Mouse (Mus musculus): ENCODE measurements around the gene Nudt19.
"Not testable (repeated sequence)": the region's sequence is repeated elsewhere in the genome, so short reads cannot be mapped to it uniquely, and the experiment has no call there.

Nudt19 gene

DNA sequence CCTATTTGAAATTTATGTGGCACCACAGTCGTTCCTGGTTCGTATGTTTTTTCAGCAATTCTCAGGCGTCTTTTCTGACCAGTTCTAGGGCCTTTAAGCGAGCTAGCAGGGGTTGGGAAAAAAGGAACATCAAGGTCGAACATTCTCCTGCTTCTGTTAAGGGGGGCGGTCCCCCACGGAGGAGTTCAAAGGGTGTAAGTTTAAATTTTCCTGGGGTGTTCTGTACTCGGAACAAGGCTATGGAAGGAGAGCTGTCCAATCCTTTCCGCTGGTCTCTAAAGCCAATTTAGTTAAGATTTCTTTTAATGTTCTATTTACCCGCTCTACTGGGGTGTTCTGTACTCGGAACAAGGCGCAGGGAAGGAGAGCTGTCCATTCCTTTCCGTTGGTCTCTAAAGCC, 9.9 kb upstream of the Nudt19 start:
- DNase-seq (ENCODE audit: low read depth in 1 of 2, low spot score in 2 of 2): not testable (repeated sequence)

DNA sequence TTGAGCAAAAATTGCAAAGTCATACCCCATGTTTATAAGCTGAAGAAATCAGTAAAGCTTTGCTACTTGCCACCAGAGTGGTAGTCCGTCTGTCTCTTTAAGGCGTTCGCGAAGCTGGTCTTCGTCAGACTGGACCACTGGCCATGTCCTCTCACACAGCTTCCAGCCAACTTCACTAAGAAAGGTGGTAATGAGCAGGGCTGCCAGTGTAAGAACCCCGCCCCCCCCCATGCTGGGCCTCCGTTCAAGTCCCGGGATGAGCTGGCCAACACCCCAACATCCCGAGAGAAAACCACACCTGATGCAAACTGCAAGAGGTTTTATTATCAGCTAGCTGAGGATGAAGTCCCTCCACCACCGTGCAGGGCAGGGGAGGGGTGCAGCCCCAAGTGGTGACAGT, 8.8 kb upstream of the Nudt19 start:
- not testable (repeated sequence) for DNase-seq (ENCODE audit: low read depth in 1 of 2, low spot score in 2 of 2)

DNA sequence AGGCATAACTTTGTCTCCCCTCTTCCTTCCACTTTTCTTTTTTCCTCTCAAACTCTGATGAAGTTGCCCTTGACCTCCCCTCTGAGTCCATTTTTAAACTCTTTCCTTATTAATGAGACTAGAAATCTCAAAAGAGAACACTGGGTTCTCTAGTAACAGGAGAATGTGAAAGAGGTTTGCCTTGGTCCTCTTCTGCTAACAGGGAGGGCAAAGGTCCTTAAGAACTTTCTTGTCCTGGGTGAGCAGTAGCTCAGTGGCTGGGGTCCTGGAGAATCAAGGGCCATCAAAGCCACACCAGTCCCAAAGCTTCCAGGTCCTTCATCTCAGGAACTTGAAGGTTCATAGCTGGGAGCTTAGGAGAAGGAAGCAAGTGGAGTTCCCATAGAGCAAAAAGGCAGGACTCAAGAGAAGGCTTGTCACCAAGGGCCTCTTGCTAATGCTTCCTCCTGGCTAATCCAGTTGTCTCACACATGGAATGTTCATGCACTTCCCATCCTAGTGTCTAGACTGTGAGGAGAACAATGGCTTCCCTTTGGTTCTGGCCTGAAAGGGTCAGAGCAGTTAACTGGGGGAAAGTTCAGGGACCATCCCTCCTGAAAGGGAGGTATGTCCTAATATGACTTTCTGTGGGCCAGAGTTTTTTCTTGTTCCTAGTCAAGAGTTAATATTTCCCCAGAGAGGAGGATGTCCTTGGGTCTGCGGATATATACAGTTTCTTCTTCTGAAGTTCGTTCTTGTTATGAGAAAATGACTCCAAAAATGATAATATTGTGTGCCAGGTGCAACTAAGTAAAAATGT, 8.2 kb upstream of the Nudt19 start:
- no peak for DNase-seq (ENCODE audit: low read depth in 1 of 2, low spot score in 2 of 2)

DNA sequence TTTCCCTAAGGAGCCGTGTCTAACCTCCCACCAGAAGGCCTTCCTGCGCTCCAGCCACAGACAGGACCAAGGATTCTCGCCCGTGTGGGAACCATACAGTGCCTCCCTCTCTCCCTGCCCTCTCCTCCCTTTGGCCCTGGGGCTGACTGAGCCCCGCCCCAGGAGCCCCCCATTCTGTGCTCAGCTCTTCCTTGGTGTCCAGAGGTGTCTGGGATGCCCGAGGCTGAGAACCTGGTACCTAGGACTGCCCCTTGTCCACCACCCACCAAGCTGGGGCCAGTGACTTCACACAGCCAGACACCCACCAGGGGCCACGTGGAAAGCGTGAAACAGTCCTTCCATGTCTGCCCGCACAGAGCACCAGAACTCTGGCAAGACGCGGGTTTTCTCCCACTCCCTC, 7.0 kb upstream of the Nudt19 start:
- DNase-seq (ENCODE audit: low read depth in 1 of 2, low spot score in 2 of 2): no peak

DNA sequence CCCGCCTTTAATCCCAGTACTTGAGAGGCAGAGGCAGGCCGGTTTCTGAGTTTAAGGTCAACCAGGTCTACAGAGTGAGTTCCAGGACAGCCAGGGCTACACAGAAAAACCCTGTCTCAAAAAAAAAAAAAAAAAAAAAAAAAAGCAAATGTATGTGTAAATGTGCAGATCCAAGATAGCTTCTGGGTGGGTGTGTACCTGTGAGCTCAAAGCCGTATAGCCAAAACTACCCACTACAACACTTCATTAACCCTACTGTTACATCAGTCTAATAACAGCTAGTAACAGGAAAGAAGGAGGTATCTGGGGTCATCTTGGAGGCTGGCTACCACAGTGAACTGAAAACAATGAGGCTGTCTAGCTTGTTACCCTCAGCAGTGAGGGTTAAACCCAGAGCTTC, 3.7 kb upstream of the Nudt19 start:
- no peak for DNase-seq (ENCODE audit: low read depth in 1 of 2, low spot score in 2 of 2)

DNA sequence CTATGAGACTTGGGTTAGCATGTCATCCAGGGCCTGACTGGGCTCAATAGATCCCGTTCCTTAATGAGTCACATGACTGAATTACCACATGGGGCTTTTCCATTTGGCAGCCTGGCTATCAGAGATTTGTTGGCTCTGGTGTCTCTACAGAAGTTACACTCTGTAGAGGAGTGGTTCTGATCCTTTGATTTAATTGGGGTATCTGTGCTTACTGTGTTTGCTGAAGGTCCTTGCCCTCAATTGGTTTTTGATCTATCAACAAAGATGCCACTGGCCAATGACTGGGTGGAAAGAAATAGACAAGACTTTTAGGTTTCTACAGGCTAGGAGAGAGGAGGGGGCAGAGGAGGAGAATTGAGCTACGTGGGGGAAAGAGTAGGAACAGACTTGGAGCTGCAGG, 2.6 kb upstream of the Nudt19 start:
- no peak for DNase-seq (ENCODE audit: low read depth in 1 of 2, low spot score in 2 of 2)

DNA sequence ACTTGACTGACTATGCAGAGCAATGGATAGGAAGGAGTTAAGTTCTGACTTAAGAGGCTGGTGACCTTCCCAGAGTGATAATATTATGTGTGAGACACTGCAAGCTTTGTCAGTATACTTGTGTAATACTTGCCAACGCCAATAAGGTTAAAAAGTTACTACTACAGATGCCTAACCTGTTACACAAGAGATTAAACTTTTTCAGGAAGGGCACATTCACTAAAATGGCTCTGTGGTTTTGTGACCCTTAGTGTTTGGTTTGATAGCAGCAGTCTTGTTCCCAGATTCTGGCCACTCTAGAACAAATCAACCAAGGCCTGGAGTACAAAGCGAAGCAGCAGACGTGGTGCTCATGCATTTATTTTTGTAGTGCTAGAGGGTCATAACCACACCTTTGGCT, 1.5 kb upstream of the Nudt19 start:
- DNase-seq (ENCODE audit: low read depth in 1 of 2, low spot score in 2 of 2): no peak

DNA sequence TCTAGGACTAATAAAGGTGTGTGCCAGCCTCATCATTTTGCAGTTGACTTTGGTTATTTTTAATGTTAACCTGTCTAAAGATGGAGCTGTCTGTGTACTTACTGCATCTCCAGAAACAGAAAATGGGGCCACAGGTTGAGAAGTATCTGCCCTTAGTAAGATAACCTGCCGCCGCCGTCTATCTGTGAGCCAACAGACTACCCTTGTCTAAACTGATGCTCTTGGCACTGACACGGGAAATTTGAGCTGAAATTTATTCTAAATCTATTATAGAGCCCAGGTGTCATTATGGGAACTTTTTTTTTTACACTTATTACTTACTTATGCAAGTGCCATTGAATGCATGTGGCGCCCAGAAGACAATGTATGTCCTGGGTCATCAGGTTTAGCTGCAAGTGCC, 801 bp upstream of the Nudt19 start:
- DNase-seq (ENCODE audit: low read depth in 1 of 2, low spot score in 2 of 2): no peak

DNA sequence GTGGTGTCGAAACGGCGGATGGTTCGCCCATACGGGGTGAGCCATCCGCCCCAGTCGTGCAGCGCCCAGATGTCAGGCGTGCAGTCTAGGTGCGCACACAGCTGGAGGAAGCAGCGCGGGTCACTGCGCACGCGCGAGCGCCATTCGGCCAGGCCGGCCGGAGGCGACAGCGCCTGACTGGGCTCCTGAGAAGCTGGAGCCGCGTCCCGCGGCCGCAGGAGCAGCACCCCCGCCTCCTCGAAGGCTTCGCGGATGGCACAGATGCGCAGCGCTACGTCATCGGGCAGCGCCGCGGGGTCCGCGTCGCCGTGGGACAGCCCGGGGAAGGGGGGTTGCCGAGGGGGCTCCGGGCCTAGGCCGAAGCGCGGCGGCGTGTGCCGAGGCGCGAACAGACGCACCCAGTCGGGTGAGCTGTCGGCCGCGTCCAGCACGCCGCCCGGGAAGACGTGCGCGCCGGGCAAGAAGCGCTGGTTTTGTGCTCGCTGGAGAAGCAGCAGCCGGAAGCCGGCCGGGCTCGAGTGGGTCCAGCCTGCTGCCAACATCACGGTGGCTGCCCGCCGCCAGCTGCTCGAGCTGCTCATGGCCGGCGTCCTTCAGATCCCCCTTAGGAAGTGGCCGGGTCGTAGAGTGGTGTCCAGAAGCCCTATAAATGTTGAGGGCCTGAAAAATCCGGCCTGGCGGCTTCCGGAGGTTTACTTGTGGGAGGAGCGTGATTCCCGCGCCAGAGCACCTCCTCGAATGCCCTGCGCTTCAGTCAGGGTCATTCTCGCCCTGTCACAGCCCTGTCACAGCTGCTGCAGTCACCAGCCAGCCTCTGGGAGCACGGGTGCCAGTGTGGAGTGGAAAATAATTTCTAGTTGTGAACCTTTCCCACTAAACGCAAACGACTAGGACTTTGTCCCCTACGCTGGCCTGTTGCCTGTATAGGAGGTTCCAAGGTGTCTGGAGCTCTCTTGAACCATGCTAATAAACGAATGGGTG, 590 bp downstream of the Nudt19 start:
- peak; percentile 59 to 76 for DNase-seq (ENCODE audit: low read depth in 1 of 2, low spot score in 2 of 2)

DNA sequence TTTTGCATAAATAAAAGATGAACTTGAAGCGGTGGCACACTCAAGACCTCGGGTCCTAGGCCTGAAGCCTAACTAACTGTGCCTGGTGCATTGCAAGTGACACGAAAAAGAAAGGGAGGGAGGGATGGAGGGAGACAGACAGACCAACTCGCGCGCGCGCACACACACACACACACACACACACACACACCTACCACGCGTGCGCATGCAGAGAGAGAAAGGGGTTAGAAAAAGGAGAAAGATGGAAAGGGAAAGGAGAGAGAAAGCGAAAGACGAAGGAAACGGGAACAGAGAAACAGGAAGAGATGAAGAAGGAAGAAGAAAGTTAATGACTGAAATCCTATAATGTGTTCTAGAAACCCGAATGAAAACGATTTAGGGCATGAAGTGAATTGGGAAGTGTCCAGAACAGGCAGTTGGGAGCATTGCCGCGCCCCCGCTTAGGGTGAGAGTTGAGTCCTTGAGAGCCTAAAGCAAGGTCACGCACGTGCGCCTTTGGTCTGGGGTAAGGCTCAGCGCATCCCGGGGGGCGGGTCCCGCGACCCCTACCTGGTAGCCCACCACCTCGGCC, 1.4 kb downstream of the Nudt19 start:
- no peak for DNase-seq (ENCODE audit: low read depth in 1 of 2, low spot score in 2 of 2)

DNA sequence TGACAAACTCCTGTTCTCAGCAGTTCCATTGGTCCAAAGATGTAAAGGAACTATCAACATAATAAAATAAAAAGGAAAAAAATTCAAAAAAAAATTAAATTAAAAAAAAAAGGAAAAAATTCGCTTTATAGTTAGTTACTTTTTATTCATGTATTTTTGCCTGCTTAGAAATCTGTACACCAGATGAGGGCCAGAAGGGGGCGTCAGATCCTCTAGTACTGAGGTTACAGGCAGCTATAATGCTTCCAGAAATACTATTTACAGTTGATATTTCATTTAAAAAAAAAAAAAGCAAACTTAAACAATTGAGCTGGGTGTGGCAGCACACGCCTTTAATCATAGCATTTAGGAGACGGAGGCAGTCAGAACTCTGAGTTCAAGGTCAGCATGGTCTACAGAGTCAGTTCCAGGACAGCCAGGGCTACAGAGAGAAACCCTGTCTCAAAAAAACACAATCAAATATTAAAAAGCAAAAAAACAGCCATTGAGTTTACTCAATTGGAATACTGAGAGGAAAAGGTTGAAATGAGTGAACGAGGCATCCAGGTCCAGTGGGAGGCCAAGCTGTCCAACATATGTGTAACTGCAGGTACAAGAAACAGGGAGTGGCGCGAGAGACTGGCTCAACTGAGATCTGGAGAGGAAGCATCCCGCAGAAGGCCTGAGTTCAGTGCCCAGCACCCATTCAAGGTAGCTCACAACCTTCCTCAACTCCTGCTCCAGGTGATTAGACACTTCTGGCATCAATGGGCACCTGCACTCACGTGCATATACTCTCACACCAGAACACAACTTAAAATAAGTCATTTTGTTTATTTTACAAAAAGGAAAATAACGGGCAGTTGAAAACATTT, 2.1 kb downstream of the Nudt19 start:
- DNase-seq (ENCODE audit: low read depth in 1 of 2, low spot score in 2 of 2): no peak

DNA sequence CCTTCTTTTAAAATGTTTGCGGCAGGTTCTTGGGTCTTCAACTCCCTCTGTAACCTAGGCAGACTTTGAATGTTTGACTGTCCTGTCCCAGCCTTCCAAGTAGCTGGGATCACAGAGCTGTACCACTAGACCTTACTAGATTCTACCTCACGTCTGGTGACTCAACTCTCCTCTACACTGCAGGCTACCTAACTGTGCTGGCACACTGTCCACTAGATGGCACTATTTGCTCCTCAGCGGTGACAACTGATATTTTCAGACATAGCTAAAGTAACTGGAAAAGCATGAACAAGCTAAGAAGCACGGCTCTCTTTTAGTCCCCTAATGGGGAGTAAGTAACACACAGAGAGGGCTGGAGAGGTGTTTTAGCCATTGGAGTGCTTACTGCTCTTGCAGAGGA, 10.2 kb downstream of the Nudt19 start:
- DNase-seq (ENCODE audit: low read depth in 1 of 2, low spot score in 2 of 2): peak in 1 of 2 experiments; percentile 16

DNA sequence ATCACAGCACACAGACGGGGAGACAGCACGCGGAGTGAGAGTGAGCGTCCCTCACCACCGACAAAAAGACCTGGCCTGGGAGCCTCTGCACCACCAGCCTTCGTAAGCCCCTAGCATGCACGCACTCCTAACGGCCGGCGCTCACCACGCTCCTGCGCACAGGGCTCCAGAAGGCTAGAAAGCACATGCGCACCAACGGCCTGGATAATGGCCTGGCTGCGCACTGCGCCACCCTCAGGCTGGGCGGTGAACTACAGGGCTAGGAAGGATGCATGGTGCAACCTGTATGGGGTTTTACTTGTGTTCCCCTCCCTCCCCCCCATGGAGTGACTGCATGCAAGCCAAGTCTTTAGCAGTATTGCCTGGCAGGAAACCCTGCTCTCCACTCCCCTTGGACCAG, 18.5 kb downstream of the Nudt19 start, which contains the start of gene Tdrd12:
Gene Tdrd12 (minus strand): TSS at position 184 of the 400 bp plus-strand sequence.
- no peak for DNase-seq (ENCODE audit: low read depth in 1 of 2, low spot score in 2 of 2)

DNA sequence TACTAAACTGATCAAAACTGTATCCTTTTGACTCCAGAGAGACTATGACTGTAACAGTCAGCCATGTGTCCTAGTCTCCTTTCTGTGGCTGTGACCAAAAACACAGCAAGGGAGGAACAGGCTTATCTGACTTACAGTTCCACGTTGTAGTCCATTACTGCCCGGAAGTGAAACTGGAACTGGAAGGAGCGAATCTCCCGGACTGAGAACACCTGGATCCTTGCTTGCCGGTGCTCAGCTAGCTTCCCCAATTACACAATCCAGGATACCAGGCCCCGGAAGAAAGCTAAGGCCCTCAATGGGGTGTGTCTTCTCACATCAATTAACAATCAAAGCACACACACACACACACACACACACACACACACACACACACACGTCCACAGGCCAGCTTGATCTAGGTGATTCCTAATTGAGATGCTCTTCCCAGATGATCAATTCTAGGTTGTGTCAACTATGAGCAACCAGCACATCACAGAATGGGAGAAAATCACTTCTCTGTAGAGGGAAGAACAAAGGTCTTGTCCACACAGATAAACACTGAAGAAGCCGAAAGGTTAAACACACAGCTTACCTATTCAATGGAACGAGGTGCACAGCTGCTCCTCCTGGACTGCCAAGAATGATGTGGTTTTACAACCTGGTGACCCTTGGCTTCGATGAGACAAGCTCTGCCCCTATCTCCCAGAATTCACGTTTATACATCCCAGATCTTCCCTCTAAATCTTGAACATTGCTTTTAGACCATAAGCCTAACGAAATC, 20.2 kb downstream of the Nudt19 start:
- DNase-seq (ENCODE audit: low read depth in 1 of 2, low spot score in 2 of 2): no peak

DNA sequence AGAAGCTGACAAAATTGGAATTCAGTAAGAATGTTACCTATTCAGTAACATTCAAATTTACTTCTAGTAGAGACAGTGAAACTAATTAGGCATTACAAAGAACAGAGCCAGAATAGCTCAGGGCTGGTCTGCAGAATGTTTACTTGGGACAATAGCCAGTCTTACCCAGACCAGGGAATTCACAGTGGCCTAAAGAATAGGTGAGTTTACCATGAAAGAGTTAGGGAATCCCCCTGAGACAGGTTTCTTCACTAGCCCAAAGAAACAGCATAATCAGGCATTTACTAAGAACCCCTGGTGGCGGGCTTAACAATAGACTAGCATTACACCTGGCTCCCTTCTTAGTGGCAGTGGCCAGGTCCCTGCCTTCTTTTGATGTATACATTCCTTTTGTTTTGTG, 25.6 kb downstream of the Nudt19 start:
- not testable (repeated sequence) for DNase-seq (ENCODE audit: low read depth in 1 of 2, low spot score in 2 of 2)

DNA sequence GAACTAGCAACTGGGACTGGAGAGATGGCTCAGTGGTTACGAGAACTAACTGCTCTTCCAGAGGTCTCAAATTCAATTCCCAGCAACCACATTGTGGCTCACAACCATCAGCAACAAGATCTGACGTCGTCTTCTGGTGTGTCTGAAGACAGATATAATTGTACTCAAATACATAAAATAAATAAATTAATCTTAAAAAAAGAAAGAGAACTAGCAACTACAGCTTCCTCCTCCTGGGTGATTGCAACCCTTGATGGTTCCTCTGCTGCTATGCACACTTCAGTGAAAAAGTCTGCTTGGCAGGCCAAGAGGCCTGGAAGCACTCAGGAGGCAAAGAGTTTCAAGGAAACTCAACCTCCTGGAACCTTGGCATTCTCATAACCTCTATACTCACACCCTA, 26.1 kb downstream of the Nudt19 start:
- no peak for DNase-seq (ENCODE audit: low read depth in 1 of 2, low spot score in 2 of 2)

DNA sequence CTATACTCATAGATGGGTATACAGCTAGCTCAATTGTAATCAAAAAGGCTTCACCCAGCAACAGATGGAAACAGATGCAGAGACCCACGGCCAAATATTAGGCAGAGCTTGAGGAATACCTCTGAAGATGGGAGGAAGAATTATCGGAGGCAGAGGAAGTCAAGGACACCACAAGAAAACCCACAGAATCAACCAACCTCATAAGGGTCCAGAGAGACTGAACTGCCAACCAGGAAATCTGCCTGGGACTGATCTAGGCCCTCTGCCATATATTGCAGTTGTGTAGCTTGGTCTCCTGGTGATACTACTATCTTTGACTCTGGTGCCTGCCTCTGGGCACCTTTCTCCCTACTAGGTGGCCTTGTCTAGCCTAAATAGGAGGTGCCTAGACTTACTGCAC, 29.3 kb downstream of the Nudt19 start:
- no peak for DNase-seq (ENCODE audit: low read depth in 1 of 2, low spot score in 2 of 2)

DNA sequence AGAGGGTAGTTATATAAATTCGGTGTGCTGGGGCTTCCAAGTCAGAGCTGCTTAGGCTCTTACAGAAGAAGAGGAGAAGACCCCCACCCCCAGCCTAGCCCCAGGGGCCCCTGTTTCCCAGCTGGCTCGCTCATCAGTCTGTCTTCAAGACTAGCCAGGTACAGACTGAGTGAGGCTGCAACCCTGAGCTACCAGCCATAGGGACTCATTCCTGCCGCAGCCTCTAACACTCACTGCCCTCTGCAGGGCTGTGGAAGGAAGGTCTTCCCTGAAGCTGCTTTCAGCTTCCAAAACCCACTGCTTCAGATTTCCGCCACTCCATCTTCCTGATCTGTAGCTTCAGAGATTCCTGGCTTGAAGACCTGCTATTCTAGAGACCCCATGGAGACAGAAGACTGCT, 54.1 kb downstream of the Nudt19 start:
- no peak for DNase-seq (ENCODE audit: low read depth in 1 of 2, low spot score in 2 of 2)

DNA sequence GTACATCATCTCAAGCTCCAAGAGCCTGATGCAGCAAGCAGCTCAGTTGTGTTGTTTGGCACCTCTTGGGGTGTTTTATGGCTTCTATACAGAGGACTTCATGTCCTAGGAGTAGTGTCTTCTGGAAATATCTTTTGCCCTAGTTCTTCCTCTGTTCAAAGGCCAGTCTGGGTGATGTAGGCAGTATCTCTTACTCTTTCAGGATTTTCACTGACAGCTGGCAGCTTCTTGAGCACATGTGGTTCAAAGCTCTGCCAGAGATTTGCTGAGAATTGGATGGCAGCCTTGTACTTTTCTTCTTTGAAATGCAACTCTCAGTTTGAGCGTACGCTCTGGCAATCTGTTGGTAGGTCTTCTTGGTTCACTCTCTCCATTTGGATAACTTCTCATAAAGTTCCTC, 58.6 kb downstream of the Nudt19 start:
- DNase-seq (ENCODE audit: low read depth in 1 of 2, low spot score in 2 of 2): no peak

Measured in monocyte, adult 2 months (primary cell).